Mouse (Mus musculus) urinary bladder, adult 2 months (tissue): ENCODE measurements around the gene Fam162b. TPM values are rescaled to one million over a fixed set of nuclear protein-coding genes. Genes with fewer than 3 reads are reported as not detected.
A peak's percentile ranks its signal among the peaks of the same experiment; 100 is the strongest.

Source experiments
- DNase-seq: peaks from one replicate; pipeline ENCODE4 v3.0.0; 2022; ENCODE audit warnings: low spot score
- polyA plus RNA-seq: library from polyadenylated mRNA; depleted of rRNA; stranded (reverse); fragments of >200 nt; gene quantifications from 2 replicates; pipeline ENCODE4 v1.2.3, GENCODE M21; 2012; rRNA removed

Gene Fam162b
- polyA plus RNA-seq = 0.21 TPM in 1 of 2 replicates, not detected in the other

GRCm38 (mm10) chr10:51590139-51590574 lies at the start of gene Fam162b:
TSS of gene Fam162b (minus strand) at chr10:51590517.
- no peak for DNase-seq

- DNase-seq = no peak
Measured at GRCm38 (mm10) chr10:51631411-51632136, 41.3 kb upstream of the Fam162b start, which contains the start of gene Gprc6a. TSS of gene Gprc6a (minus strand) at chr10:51631461.

GRCm38 (mm10) chr10:51621193-51621592 lies 30.9 kb upstream of the Fam162b start:
- no peak for DNase-seq

- no peak for DNase-seq
Measured at GRCm38 (mm10) chr10:51620126-51620525, 29.8 kb upstream of the Fam162b start.

- no peak for DNase-seq
Measured at GRCm38 (mm10) chr10:51618538-51618937, 28.2 kb upstream of the Fam162b start.

GRCm38 (mm10) chr10:51614826-51615590 lies 24.7 kb upstream of the Fam162b start:
- DNase-seq = no peak

- no peak for DNase-seq
Measured at GRCm38 (mm10) chr10:51613421-51613820, 23.1 kb upstream of the Fam162b start.

- DNase-seq = no peak
Measured at GRCm38 (mm10) chr10:51611969-51612682, 21.8 kb upstream of the Fam162b start.

GRCm38 (mm10) chr10:51609741-51610425 lies 19.6 kb upstream of the Fam162b start:
- DNase-seq = no peak

- no peak for DNase-seq
Measured at GRCm38 (mm10) chr10:51596928-51597635, 6.8 kb upstream of the Fam162b start.

GRCm38 (mm10) chr10:51595001-51595931 lies 4.9 kb upstream of the Fam162b start:
- DNase-seq = no peak

GRCm38 (mm10) chr10:51591574-51591973 lies 1.3 kb upstream of the Fam162b start:
- no peak for DNase-seq

GRCm38 (mm10) chr10:51584919-51585318 lies 5.4 kb downstream of the Fam162b start:
- DNase-seq = no peak

- DNase-seq = no peak
Measured at GRCm38 (mm10) chr10:51584378-51584777, 5.9 kb downstream of the Fam162b start.

- DNase-seq = no peak
Measured at GRCm38 (mm10) chr10:51571225-51571996, 18.9 kb downstream of the Fam162b start.

GRCm38 (mm10) chr10:51556005-51556404 lies 34.3 kb downstream of the Fam162b start:
- DNase-seq = no peak

GRCm38 (mm10) chr10:51553348-51554123 lies 36.8 kb downstream of the Fam162b start:
- peak; percentile 41 for DNase-seq
